Comparison of ENCODE assay signal across 18 mouse cellular contexts in genomic region chr13:101483816-101484215, GRCm38 (mm10).
DNase-seq lines count a peak whose midpoint lies in the region; ATAC-seq and TF ChIP-seq lines count a peak whose summit lies in the region.
"Had no signal": no experiment of that assay in that cellular context is flagged by ENCODE, and none has a peak within 500 bp of the region (broad histone marks: within the 10 kb centered on the region; RNA-seq: fewer than 3 reads in every experiment).

No protein-coding gene starts in this region.

- H3K4me1 ChIP-seq in hindbrain, postnatal 0 days (ENCODE audit: insufficient read depth, low read length) = no peaks in the 10 kb centered on the region
- H3K4me1 ChIP-seq in hindbrain, embryonic 10.5 days (replicated peaks) = peaks cover 4% of the 10 kb centered on the region; the same call in 1 of the 2 replicates
- H3K4me1 ChIP-seq: liver, embryonic 12.5 days; lung, embryonic 15.5 days had no signal

- no peak overlapping the region for H3K27ac ChIP-seq in hindbrain, postnatal 0 days
- no peak overlapping the region for H3K27ac ChIP-seq in hindbrain, embryonic 10.5 days
- H3K27ac ChIP-seq: heart, embryonic 13.5 days; liver, embryonic 12.5 days; lung, embryonic 15.5 days had no signal

- H3K4me3 ChIP-seq in hindbrain, postnatal 0 days (ENCODE audit: low read length) = no peak overlapping the region
- no peak overlapping the region for H3K4me3 ChIP-seq in hindbrain, embryonic 10.5 days
- H3K4me3 ChIP-seq: erythroblast, embryonic 14.5 days; heart, embryonic 13.5 days; liver, embryonic 12.5 days; lung, embryonic 15.5 days had no signal

- WGBS in hindbrain, postnatal 0 days = 28% methylated on average over 3 of the region's 3 CpGs
- 81% methylated on average over 3 of the region's 3 CpGs for WGBS in hindbrain, embryonic 10.5 days

- H3K9ac ChIP-seq in hindbrain, postnatal 0 days (replicated peaks; ENCODE audit: low read length) = no peak overlapping the region
- H3K9ac ChIP-seq: heart, embryonic 13.5 days; liver, embryonic 12.5 days; lung, embryonic 15.5 days had no signal

- H3K36me3 ChIP-seq in hindbrain, postnatal 0 days (ENCODE audit: insufficient read depth, low read length) = no peaks in the 10 kb centered on the region
- H3K36me3 ChIP-seq in hindbrain, embryonic 10.5 days = no peaks in the 10 kb centered on the region
- H3K36me3 ChIP-seq: heart, embryonic 13.5 days; liver, embryonic 12.5 days; lung, embryonic 15.5 days had no signal

- no peak overlapping the region for H3K4me2 ChIP-seq in hindbrain, postnatal 0 days (ENCODE audit: low read depth, low read length)
- H3K4me2 ChIP-seq: heart, embryonic 13.5 days; liver, embryonic 12.5 days; lung, embryonic 15.5 days had no signal

- ATAC-seq in hindbrain, postnatal 0 days = peak; percentile 51; the same call in 1 of the 2 replicates
- ATAC-seq: forebrain, embryonic 16.5 days; liver, embryonic 12.5 days had no signal

- no peaks in the 10 kb centered on the region for H3K9me3 ChIP-seq in hindbrain, postnatal 0 days (ENCODE audit: low read length)
- no peaks in the 10 kb centered on the region for H3K9me3 ChIP-seq in hindbrain, embryonic 10.5 days
- H3K9me3 ChIP-seq: heart, embryonic 13.5 days; liver, embryonic 12.5 days; lung, embryonic 15.5 days had no signal

- TF ChIP-seq CTCF in hindbrain, postnatal 0 days (IDR thresholded peaks at IDR 0.05; ENCODE audit: low read depth) = no peak

- no peaks in the 10 kb centered on the region for H3K27me3 ChIP-seq in hindbrain, postnatal 0 days (ENCODE audit: insufficient read depth, low read length)
- no peaks in the 10 kb centered on the region for H3K27me3 ChIP-seq in hindbrain, embryonic 10.5 days (ENCODE audit: insufficient read depth, poor library complexity, severe bottlenecking)
- H3K27me3 ChIP-seq: heart, embryonic 13.5 days; liver, embryonic 12.5 days; lung, embryonic 15.5 days had no signal

- DNase-seq in adrenal gland, postnatal 14 days = peak; percentile 46
- no peak for DNase-seq in adrenal gland, adult 18-20 months (ENCODE audit: low spot score in 2 of 2)
- DNase-seq in hindbrain, postnatal 0 days (ENCODE audit: low spot score) = peak; percentile 60
- no peak for DNase-seq in hindbrain, embryonic 10.5 days (ENCODE audit: low spot score)
- peak; percentile 17 for DNase-seq in right cerebral cortex, postnatal 14 days
- DNase-seq in right cerebral cortex, adult 18-20 months = no peak
- DNase-seq in c-Kit-positive CD71-positive TER-119-positive erythroid progenitor cells, embryonic 14.5 days (ENCODE audit: low spot score) = no peak
- no peak for DNase-seq in embryo, embryonic 9.5 days (ENCODE audit: extremely low spot score)
- DNase-seq: embryo, embryonic 11 days; heart, postnatal 36 days; kidney, adult 2 months; spleen, adult 18-20 months; thymus, adult 18-20 months had no signal

Comparison
In these comparisons a context has a peak if more than half of its experiments do, and no peak if none do; other contexts are left out.
1. DNase-seq: peak in adrenal gland, postnatal 14 days (single experiment), hindbrain, postnatal 0 days (single experiment) and right cerebral cortex, postnatal 14 days (single experiment); none in adrenal gland, adult 18-20 months (0 of 2), hindbrain, embryonic 10.5 days (single experiment), right cerebral cortex, adult 18-20 months (single experiment), c-Kit-positive CD71-positive TER-119-positive erythroid progenitor cells, embryonic 14.5 days (single experiment) and embryo, embryonic 9.5 days (single experiment).